Mouse (Mus musculus) neural tube, embryonic 13.5 days (tissue): ENCODE measurements around the gene Snapc1. TPM values are rescaled to one million over a fixed set of nuclear protein-coding genes. Genes with fewer than 3 reads are reported as not detected.

ENCODE experiments used
- ATAC-seq: fragments of 200-750 bp; cut with Nextera tagmentation; 2 replicates; pipeline ENCODE4 v1.8.0; 2017; ENCODE audit warnings: low read depth, mild to moderate bottlenecking, moderate TSS enrichment, moderate library complexity
- H3K27ac ChIP-seq: fragments of 300-500 bp; sonication (generic); replicated peaks from 2 replicates; pipeline ENCODE4 v1.5.1; 2015; ENCODE audit warnings: moderate library complexity, mild to moderate bottlenecking, inconsistent platforms
- H3K27me3 ChIP-seq: fragments of 300-500 bp; sonication (generic); 2 replicates; pipeline ENCODE4 v1.6.1; 2015; ENCODE audit warnings: mild to moderate bottlenecking, inconsistent platforms
- H3K36me3 ChIP-seq: fragments of 300-500 bp; sonication (generic); 2 replicates; pipeline ENCODE4 v1.6.1; 2015; ENCODE audit warnings: mild to moderate bottlenecking, inconsistent platforms
- H3K4me1 ChIP-seq: fragments of 300-500 bp; sonication (generic); replicated peaks from 2 replicates; pipeline ENCODE4 v1.6.1; 2015; ENCODE audit warnings: inconsistent platforms
- H3K4me2 ChIP-seq: fragments of 300-500 bp; sonication (generic); 2 replicates; pipeline ENCODE4 v1.6.1; 2015; ENCODE audit warnings: inconsistent platforms, mild to moderate bottlenecking, moderate library complexity
- H3K4me3 ChIP-seq: fragments of 300-500 bp; sonication (generic); 2 replicates; pipeline ENCODE4 v1.5.1; 2015; ENCODE audit warnings: mild to moderate bottlenecking, inconsistent platforms
- H3K9ac ChIP-seq: fragments of 300-500 bp; sonication (generic); 2 replicates; pipeline ENCODE4 v1.6.1; 2015; ENCODE audit warnings: moderate library complexity, mild to moderate bottlenecking, inconsistent platforms
- H3K9me3 ChIP-seq: fragments of 300-500 bp; sonication (generic); 2 replicates; pipeline ENCODE4 v1.6.1; 2016; ENCODE audit warnings: inconsistent platforms
- WGBS: fragments of 180-500 bp; shearing (Covaris S2); methylation state at CpG from one replicate; pipeline ENCODE4 v1.1.7; 2015; 5-methylcytosine and 5-hydroxymethylcytosine counted together
- polyA plus RNA-seq: library from polyadenylated mRNA; unstranded; fragments of >200 nt; fragmentation: Nextera tagmentation; extraction: Ambion mirVana; gene quantifications from 2 replicates; pipeline ENCODE4 v1.2.1, GENCODE M21; 2015

Snapc1 gene
- polyA plus RNA-seq, 1 experiment from 2014 or later = 36.1 TPM

GRCm38 (mm10) chr12:73997297-73998127 is 33.2 kb downstream of the Snapc1 start, which contains the start of gene Syt16:
TSS of gene Syt16 (plus strand) at chr12:73997661.
- Histone ChIP-seq H3K27me3 (peaks cover 30% of the 10 kb centered on the region), H3K9ac (peak within 1 kb of the TSS; percentile 81)

GRCm38 (mm10) chr12:73998128-73998456 is 33.8 kb downstream of the Snapc1 start:
- Histone ChIP-seq H3K9me3 (no peaks in the 10 kb centered on the region; the same call in 1 of the 2 replicates), H3K4me3 (peak overlapping the region; percentile 54), H3K36me3 (no peaks in the 10 kb centered on the region), H3K27ac (peak overlapping the region; percentile 71), H3K9ac (peak overlapping the region; percentile 81), H3K27me3 (peaks cover 30% of the 10 kb centered on the region), H3K4me2 (peak overlapping the region; percentile 74), H3K4me1 (peaks cover 21% of the 10 kb centered on the region)
- 26% methylated on average over 5 of the region's 5 CpGs for WGBS
- peak; percentile 41; the same call in 1 of the 2 replicates for ATAC-seq

More at GRCm38 (mm10) chr12:73997297-73998127, 33.2 kb downstream of the Snapc1 start, which contains the start of gene Syt16:
- peaks cover 21% of the 10 kb centered on the region for H3K4me1 ChIP-seq
- ATAC-seq = peak; percentile 86
- H3K4me3 ChIP-seq = peak within 1 kb of the TSS; percentile 54
- 1% methylated on average over 40 of the region's 67 CpGs for WGBS
- H3K36me3 ChIP-seq = no peaks in the 10 kb centered on the region
- H3K27ac ChIP-seq = peak within 1 kb of the TSS; percentile 71
- no peaks in the 10 kb centered on the region; the same call in 1 of the 2 replicates for H3K9me3 ChIP-seq
- peak within 1 kb of the TSS; percentile 74 for H3K4me2 ChIP-seq

GRCm38 (mm10) chr12:74002449-74002848 is 38.2 kb downstream of the Snapc1 start:
- H3K4me2 ChIP-seq = no peak overlapping the region
- WGBS = 87% methylated on average over 9 of the region's 9 CpGs
- H3K4me3 ChIP-seq = no peak overlapping the region
- H3K9me3 ChIP-seq = no peaks in the 10 kb centered on the region
- H3K4me1 ChIP-seq = peaks cover 15% of the 10 kb centered on the region; the same call in 1 of the 2 replicates
- no peak for ATAC-seq
- no peaks in the 10 kb centered on the region for H3K36me3 ChIP-seq
- no peak overlapping the region for H3K27ac ChIP-seq
- H3K27me3 ChIP-seq = peaks cover 15% of the 10 kb centered on the region
- no peak overlapping the region for H3K9ac ChIP-seq

GRCm38 (mm10) chr12:74009448-74009911 is 45.2 kb downstream of the Snapc1 start:
- Histone ChIP-seq H3K36me3 (no peaks in the 10 kb centered on the region), H3K4me1 (no peaks in the 10 kb centered on the region; the same call in 1 of the 2 replicates), H3K9me3 (no peaks in the 10 kb centered on the region), H3K27me3 (no peaks in the 10 kb centered on the region), H3K4me3 (no peak overlapping the region), H3K9ac (no peak overlapping the region), H3K27ac (no peak overlapping the region), H3K4me2 (no peak overlapping the region)
- ATAC-seq = 0 out of 2 replicates have a peak, but pooled peaks have one; percentile 38
- 27% methylated on average over 8 of the region's 8 CpGs for WGBS

- ATAC-seq = peak; percentile 82
- H3K4me1 ChIP-seq = no peaks in the 10 kb centered on the region; the same call in 1 of the 2 replicates
- no peaks in the 10 kb centered on the region for H3K27me3 ChIP-seq
- H3K36me3 ChIP-seq = no peaks in the 10 kb centered on the region
- under 1% methylated on average over 6 of the region's 6 CpGs for WGBS
- H3K9ac ChIP-seq = no peak overlapping the region
- H3K9me3 ChIP-seq = no peaks in the 10 kb centered on the region
- no peak overlapping the region for H3K4me3 ChIP-seq
- H3K4me2 ChIP-seq = no peak overlapping the region
- no peak overlapping the region for H3K27ac ChIP-seq
These were observed 49.5 kb downstream of the Snapc1 start for GRCm38 (mm10) chr12:74013739-74014138.

GRCm38 (mm10) chr12:74014739-74015270 is 50.5 kb downstream of the Snapc1 start:
- Histone ChIP-seq H3K4me3 (no peak overlapping the region), H3K9ac (no peak overlapping the region), H3K27me3 (no peaks in the 10 kb centered on the region), H3K4me2 (no peak overlapping the region), H3K4me1 (no peaks in the 10 kb centered on the region; the same call in 1 of the 2 replicates), H3K36me3 (no peaks in the 10 kb centered on the region), H3K9me3 (no peaks in the 10 kb centered on the region), H3K27ac (no peak overlapping the region)
- 57% methylated on average over 7 of the region's 7 CpGs for WGBS
- ATAC-seq = no peak

GRCm38 (mm10) chr12:74015491-74015890 is 51.2 kb downstream of the Snapc1 start:
- no peaks in the 10 kb centered on the region for H3K27me3 ChIP-seq
- no peak overlapping the region for H3K4me2 ChIP-seq
- H3K4me1 ChIP-seq = no peaks in the 10 kb centered on the region; the same call in 1 of the 2 replicates
- no peaks in the 10 kb centered on the region for H3K9me3 ChIP-seq
- WGBS = 76% methylated on average over 5 of the region's 5 CpGs
- no peaks in the 10 kb centered on the region for H3K36me3 ChIP-seq
- H3K27ac ChIP-seq = no peak overlapping the region
- ATAC-seq = no peak
- H3K9ac ChIP-seq = no peak overlapping the region
- H3K4me3 ChIP-seq = no peak overlapping the region

- no peak overlapping the region for H3K4me3 ChIP-seq
- H3K4me1 ChIP-seq = no peaks in the 10 kb centered on the region
- 64% methylated on average over 5 of the region's 5 CpGs for WGBS
- H3K9ac ChIP-seq = no peak overlapping the region
- H3K27me3 ChIP-seq = no peaks in the 10 kb centered on the region
- no peak overlapping the region for H3K4me2 ChIP-seq
- no peaks in the 10 kb centered on the region for H3K36me3 ChIP-seq
- no peaks in the 10 kb centered on the region for H3K9me3 ChIP-seq
- ATAC-seq = no peak
- H3K27ac ChIP-seq = no peak overlapping the region
These were observed 59.0 kb downstream of the Snapc1 start for GRCm38 (mm10) chr12:74023260-74023659.

- Histone ChIP-seq H3K9ac (no peak overlapping the region), H3K4me1 (no peaks in the 10 kb centered on the region), H3K4me3 (no peak overlapping the region), H3K36me3 (no peaks in the 10 kb centered on the region), H3K27ac (no peak overlapping the region), H3K4me2 (no peak overlapping the region), H3K27me3 (no peaks in the 10 kb centered on the region), H3K9me3 (no peaks in the 10 kb centered on the region)
- WGBS = 91% methylated on average over 2 of the region's 2 CpGs
- ATAC-seq = no peak
These were observed 60.6 kb downstream of the Snapc1 start for GRCm38 (mm10) chr12:74024912-74025311.

Other genes with a start within 250 kb of the Snapc1 start
- gene Hif1a, start 63.1 kb upstream of the Snapc1 start, polyA plus RNA-seq = 89.2 and 100 TPM in 2 replicates
- 18.0 and 22.7 TPM in 2 replicates for gene Gm49321, start 26.8 kb upstream of the Snapc1 start, polyA plus RNA-seq
- gene Syt16, start 33.2 kb downstream of the Snapc1 start, polyA plus RNA-seq = 46.6 and 50.2 TPM in 2 replicates